Mouse (Mus musculus) NIH3T3 (cell line): ENCODE measurements around the gene Lif.

Experiments used
- DNase-seq: peaks from one replicate; pipeline ENCODE4 v3.0.0-alpha.2; 2012; ENCODE audit warnings: low read depth

Lif gene

GRCm38 (mm10) chr11:4256846-4257607, at the start of gene Lif:
Lif (plus strand) TSS chr11:4257557.
- no peak for DNase-seq

- DNase-seq, result no peak
These were observed 49.7 kb upstream of the Lif start for GRCm38 (mm10) chr11:4207655-4208054.

DNA sequence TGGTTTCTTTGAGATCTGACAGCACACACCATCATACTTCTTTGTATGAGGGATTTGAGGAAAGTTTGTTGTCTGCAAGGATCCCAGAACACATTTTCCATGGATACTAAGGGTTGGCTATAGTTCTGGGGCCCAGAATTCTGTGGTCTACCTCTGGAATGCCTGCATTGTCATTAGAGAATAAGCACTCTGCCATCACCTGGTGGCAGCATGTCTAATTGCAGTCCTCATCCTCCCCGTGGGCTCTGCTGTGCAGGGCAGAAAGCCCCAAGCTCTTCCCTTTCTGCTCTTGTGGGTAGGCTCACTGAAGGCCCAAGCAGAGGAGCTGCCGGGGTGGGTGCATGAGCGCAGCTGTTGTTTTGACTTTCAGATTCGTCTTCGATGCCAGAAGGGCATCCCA, 47.8 kb upstream of the Lif start:
- peak; percentile 63 for DNase-seq

GRCm38 (mm10) chr11:4210786-4211185, 46.6 kb upstream of the Lif start:
- DNase-seq, result no peak

- DNase-seq, result no peak
These were observed 44.2 kb upstream of the Lif start for GRCm38 (mm10) chr11:4213107-4213506.

GRCm38 (mm10) chr11:4214572-4214971, 42.8 kb upstream of the Lif start:
- no peak for DNase-seq

- no peak for DNase-seq
These were observed 42.3 kb upstream of the Lif start for GRCm38 (mm10) chr11:4215061-4215460.

- DNase-seq, result no peak
These were observed 40.9 kb upstream of the Lif start for GRCm38 (mm10) chr11:4216248-4217000.

DNA sequence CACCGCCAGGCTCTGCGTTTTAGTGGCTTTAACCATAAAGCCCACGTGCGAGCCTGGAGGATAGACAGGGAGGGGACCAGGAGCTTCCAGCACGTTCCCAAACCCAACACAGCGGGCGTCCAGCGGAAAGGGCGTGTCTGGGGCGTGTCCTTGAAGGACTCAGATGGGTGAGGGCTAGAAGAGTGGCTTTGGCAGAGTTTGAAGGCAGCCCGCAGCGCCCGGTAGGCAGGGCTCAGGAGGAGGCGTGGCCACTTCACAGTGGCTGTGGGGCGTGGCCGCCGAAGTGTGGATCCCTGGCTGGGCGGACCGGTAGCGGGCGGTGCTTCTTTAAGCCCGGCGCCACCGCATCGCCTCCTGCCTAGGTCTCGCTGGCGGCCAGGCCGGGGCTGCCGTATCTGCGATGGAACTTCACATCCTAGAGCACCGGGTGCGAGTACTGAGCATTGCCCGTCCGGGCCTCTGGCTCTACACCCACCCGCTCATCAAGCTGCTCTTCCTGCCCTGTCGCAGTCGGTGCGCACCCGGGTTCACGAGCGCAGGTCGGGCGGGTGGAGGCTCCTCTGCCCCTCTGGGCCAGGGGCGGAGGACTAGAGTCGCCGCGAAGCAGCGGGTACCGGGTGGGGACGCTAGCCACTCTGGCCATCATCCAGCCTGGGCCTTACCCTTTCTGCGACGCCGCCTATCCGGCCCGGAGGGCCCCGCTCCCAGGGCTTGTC, 39.3 kb upstream of the Lif start, which contains the start of gene Castor1:
Gene Castor1, plus strand, starts transcription at position 312 of the 716 bp plus-strand sequence.
- peak; percentile 84 for DNase-seq

GRCm38 (mm10) chr11:4218637-4219036, 38.7 kb upstream of the Lif start:
- peak; percentile 17 for DNase-seq

DNA sequence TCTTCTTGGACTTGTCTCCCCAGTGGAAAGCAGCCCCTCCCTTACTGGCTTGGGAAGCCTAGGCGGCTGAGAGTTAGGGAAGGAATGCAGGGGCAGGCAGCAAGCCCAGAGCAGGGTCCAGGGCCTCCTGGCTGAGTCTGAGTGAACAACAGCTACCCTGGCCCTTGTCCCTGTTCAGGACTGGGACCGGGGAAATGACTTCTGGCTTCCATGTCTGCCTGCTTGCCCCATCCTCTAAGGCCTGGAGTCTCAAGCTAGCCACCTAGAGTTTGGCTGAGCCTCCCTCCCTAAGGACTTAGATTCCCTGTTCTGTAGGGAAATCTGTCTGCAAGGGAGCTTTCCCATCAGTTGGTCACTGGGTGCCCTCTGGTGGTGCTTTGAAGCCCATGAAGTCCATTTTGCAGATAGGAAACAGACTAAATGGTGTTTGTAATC, 38.0 kb upstream of the Lif start:
- peak; percentile 93 for DNase-seq

GRCm38 (mm10) chr11:4219908-4220307, 37.4 kb upstream of the Lif start:
- no peak for DNase-seq

DNA sequence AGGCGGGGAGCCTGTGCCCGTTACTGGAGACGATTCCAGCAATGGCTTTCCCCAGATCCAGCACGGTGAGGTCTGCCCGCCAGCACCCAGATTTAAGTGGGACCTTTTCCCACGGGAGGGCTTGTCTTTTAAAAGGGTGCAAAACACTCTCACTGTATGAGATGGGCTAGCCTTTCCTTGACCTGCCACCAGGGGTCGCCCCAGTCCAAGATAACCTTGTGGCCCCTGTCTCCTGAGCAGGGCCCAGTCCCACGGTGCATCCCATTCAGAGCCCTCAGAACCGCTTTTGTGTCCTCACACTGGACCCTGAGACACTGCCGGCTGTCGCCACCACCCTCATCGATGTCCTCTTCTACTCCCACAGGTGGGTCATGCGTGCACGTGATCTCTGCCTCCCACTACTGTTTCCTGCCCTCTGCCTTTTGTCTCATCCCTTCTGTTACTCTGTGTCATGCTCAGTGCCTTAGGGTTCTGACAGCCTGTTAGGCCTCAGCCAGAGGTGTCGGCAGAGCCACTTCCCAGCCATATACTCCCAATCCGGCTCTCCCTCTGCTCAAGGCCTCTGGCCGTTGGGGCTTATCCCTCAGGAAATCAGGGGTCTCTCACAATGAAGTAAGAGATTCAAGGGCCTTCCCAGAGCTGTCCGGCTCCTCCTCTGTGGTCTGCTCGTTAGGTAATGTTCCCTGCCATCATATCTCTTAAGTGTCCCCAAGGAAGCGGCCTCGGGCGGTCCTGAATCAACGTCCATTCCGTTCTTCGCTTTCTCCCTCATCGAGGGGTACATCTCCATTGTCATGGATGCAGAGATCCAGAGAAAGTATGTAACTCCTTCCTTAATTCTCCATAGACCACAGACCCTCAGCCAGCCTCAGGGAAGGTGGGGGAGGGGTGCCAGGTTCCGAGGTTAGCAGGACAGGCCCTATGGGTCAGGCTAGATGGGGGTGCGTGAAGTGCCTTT, 36.6 kb upstream of the Lif start:
- DNase-seq, result peak; percentile 81

GRCm38 (mm10) chr11:4222046-4222950, 35.1 kb upstream of the Lif start:
- no peak for DNase-seq

GRCm38 (mm10) chr11:4223393-4224188, 33.8 kb upstream of the Lif start:
- DNase-seq, result peak; percentile 26

GRCm38 (mm10) chr11:4224223-4224622, 33.1 kb upstream of the Lif start:
- DNase-seq, result no peak

- DNase-seq, result no peak
These were observed 30.6 kb upstream of the Lif start for GRCm38 (mm10) chr11:4226569-4227325.

DNA sequence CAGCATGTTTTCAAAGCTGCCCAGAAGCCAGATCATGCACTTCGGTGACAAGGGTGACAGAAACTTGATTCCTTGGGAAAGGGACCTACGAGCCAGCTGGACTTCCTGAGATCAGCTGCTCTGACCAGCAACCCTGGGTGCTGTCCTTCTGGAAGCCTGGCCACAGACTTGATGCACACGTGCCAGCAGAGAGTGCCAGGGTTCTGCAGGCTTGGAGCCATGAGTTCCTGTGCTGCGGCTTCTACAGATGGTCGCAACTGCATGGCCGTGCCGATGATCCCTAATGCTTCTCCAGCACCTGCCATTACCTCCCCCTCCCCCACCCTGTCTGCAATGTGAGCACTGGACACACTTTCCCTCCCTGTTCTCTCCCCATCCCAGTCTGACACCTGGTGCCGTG, 28.9 kb upstream of the Lif start:
- DNase-seq, result no peak

GRCm38 (mm10) chr11:4229841-4230240, 27.5 kb upstream of the Lif start:
- no peak for DNase-seq
